Mouse (Mus musculus) ZHBTc4 (cell line): ENCODE measurements around the gene Col13a1.

Source experiments
- DNase-seq: peaks from one replicate; pipeline ENCODE4 v3.0.0-alpha.2; 2011; ENCODE audit warnings: low read depth, low spot score

The Col13a1 gene

GRCm38 (mm10) chr10:61978866-61979340 is at the start of gene Col13a1:
Col13a1 (minus strand) TSS chr10:61979108.
- peak; percentile 81 for DNase-seq

- DNase-seq = no peak
These were observed 48.8 kb upstream of the Col13a1 start for GRCm38 (mm10) chr10:62027699-62028098.

GRCm38 (mm10) chr10:62023821-62024551 is 45.1 kb upstream of the Col13a1 start:
- DNase-seq = no peak

GRCm38 (mm10) chr10:62020068-62020620 is 41.2 kb upstream of the Col13a1 start:
- DNase-seq = peak; percentile 50

DNA sequence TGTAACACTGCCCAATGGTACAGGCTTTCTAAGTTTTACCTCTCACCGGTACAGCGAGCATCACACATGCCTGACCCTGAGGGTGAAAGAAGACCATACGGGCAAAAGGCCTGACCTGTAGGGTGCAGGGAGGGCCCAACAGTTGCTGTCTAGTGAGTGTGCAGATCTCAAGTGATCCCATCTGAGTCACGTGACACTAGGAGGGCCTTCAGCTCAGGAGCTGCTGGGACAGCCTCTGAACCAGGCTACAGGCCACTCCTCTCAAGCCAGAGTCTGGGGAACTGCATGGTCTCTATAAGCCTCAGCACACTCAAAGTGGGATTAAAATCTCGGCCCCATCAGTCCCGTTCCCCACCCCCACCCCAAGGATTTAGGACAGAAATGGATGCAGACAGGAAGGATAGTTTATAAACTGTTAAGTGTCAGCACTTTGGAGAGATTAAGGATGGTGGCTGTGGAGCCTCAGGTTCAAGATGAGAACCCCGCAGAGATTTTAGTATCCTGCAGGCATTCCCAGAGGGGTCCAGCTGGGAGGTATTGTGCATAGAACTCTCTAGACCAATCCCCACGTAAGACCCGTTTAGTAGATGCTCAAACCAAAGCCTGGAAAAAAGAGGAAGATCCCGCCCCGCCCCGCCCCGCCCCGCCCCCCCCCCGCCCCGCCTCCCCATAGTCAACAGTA is 40.6 kb upstream of the Col13a1 start:
- peak; percentile 85 for DNase-seq

DNA sequence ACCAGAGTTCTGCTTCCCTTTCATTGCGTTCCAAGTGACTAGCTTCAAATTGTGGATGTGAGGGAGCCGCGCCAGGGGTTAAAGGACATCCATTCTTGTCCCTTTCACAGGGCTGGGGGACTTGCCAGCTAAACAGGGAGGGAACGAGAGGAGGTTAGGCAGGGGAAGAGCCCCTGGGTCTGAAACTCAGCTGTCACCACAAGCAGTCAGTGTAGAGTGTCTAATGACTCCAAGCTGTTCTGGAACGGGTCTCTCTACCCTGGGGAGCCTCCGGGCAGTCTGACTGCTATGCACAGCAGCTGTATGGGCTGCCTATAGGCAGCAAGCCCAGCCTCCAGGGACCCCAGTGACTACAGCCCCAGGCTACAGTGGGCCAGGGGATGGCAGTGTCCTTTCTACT is 38.0 kb upstream of the Col13a1 start:
- no peak for DNase-seq

GRCm38 (mm10) chr10:62013190-62013589 is 34.3 kb upstream of the Col13a1 start:
- DNase-seq = peak; percentile 55

GRCm38 (mm10) chr10:62012371-62012770 is 33.5 kb upstream of the Col13a1 start:
- peak; percentile 83 for DNase-seq

DNA sequence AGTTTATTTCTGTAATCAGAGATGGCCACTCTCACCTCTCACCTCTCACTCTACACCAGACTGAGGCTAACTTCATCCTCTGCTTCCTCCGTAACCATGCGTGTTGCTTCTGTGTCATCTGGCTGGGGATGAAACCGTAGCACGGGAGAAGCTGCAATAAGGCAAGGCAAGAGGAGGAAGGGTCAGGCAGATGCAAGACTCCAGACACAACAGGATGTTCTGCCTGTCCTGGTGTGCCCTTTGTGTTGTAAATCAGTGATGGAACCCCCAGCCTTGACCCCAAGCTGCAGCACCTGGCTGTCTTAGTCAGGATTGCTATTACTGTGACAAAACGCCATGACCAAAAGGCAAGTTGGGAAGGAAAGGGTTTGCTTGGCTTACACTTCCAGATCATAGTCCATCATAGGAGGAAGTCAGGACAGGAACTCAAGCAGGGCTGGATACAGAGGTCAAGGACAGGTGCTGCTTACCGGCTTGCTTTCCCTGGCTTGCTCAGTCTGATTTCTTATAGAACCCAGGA is 31.1 kb upstream of the Col13a1 start:
- DNase-seq = peak; percentile 43

DNA sequence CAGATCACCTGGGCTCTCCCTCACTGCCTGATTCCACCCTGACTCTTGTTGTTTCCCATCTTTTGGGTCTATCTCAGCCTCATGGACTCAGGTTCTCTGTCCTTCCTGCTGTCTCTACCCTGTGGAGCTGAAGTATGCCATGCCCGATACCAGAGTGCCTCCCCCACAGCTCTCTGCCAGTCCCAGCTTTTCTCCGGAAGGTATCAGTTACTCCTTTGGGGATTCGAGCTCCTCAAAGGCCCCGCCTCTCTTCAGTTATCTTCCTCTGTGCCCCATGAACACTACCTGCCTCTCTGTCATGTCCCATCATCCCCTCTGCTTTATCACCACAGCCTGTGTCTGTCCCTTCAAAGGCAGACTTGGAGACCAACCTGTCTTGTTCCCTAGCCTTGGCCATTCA is 29.1 kb upstream of the Col13a1 start:
- DNase-seq = no peak

DNA sequence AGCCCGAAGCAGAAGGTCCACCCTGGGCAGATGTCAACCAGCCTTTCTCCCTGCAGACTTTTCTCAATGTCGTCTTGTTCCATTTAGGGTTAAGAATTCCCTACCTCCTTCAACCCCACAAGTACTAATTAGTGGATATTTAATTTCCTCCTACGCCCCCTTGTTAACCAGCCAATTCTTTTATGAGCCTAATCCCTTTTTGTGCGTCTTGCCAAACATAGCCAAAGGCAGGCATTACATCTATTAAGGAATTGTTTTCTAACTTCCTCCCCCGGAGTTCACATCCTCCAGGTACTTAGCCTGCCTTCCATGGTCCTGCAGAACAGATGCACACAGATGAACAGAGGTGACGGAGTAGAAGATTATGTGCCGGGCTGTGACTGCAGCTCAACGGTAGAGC is 27.5 kb upstream of the Col13a1 start:
- DNase-seq = no peak

DNA sequence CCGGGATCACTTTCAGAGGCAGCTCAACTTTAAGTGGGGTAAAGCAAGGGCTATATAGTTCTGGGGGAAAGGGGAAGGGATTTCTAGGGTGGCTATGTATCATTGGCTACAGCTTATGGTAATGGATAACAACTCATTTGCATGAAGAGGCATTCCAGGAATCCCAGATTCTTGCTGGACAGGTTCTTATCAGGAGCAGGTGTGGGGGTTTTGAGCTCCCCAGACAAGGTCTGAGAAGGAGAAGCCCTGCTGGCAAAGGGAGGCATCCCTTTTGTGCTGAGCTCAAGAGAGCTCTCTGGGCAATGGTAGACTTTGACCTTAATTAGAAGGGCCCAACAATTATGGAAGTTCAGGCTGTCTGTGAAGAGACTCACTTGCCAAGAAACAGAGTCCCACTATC is 21.3 kb upstream of the Col13a1 start:
- peak; percentile 46 for DNase-seq

- peak; percentile 43 for DNase-seq
These were observed 20.9 kb upstream of the Col13a1 start for GRCm38 (mm10) chr10:61999766-62000165.

DNA sequence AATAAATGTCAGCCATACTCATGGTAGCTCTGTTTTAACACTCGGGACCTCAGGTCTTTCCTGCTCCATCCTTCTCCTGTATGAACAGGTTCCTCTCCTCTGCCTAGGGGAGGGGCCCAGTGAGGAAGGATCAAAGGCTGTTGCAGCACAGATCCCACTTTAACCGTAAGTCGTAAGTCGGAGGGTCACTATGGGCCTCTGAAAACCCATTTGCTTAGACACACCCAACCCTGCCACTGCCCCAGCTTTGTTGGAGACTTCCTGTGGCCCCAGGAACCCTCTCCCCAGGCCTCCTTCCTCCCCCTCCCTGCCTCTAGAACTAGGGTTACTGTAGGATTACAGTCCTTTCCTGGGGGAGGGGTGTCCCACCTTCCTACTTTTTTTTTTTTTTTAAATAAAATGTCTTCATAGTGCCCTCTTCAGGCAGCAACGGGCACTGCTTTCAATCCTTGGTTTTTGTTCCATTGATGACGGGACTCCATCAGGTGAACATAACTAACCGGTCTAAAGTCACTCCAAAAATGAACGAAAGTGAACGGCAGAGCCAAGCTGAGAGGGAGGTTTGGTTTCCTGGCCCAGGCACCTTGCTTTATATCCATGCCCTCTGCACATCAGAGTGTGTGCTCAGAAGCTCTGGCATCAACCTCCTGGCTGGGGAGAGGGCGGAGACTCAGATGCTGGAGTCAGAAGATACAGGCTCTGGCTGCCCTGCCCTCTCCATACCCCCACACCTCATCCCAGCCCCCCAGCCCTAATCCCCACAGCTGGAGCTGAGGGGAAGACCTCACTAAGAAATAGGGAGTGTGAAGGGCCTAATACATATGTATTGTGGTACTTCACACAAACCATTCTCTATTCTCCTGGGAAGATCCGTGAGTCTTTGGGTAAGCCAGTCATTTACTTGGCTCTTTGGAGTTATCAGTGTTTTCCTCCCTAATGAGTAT is 12.8 kb upstream of the Col13a1 start:
- peak; percentile 64 for DNase-seq

GRCm38 (mm10) chr10:61980424-61980823 is 1.5 kb upstream of the Col13a1 start:
- DNase-seq = peak; percentile 93

DNA sequence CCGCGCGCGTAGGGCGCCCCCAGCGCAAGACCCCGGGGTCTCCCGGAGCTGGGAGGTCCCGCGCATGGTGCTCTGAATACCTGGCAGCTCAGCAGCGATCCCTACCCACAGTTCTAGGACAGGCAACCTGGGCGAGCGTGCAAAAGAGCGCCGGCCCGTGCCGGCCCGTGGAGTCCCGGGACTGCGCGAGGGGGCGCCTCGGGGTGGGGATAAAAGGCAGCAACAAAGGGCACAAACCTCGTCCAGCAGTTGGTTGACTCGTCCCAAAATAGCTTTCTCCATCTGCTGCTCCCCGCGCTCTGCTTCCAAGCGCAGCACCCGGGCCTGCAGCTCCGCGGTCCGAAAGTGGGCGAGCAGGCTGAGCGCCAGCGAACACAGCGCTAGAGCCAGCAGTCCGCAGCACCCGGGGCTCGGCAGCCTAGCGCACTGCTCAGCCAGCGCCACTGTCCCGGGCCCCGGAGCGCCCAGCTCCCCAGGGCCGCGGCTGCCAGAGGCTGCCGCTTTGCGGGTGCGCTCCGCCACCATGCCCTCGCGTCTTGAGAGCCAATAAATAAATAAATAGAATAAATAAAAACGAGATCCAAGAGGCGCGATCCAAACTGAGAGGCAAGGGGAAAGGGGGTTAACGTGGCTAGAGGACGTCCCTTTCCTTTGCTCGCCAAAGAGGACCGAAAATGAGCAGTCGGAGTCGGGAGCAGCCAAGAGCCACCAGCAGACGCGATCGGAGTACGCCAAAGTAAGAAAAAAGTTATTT is 619 bp downstream of the Col13a1 start:
- peak; percentile 69 for DNase-seq

DNA sequence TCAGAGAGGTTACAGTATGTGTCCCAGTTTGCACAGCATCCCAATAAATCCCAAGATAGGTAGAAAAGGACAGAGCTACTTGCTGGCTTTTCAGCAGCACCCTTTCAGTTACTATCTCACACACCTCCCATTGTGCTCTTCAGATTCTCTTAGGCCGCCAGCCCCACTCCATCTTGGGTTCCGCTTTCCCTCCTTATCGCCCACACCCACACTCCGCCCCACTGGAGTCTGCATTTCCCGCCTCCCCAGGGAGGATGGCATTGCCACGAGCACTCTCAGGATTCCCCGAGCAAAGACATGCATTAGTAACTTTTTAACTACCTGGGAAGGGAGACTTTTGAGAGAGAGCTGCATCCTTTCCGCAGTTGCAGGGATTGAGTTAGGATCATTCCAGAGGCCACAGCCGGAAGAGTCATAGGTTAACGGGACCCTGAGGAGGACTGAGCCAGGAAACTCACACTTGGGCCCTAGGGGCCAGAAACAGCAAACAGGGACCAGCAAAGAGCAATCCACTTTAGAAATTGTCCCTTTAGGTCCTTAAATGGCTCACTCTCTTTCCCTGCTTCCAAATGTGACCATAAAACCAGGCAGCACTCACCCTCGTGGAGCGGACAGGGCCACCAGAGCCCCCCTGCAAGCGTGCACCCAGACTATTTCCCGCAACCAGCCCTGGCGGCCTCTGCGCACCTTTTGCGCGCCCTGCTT is 1.4 kb downstream of the Col13a1 start:
- DNase-seq = no peak

- peak; percentile 77 for DNase-seq
These were observed 1.9 kb downstream of the Col13a1 start for GRCm38 (mm10) chr10:61976987-61977386.

DNA sequence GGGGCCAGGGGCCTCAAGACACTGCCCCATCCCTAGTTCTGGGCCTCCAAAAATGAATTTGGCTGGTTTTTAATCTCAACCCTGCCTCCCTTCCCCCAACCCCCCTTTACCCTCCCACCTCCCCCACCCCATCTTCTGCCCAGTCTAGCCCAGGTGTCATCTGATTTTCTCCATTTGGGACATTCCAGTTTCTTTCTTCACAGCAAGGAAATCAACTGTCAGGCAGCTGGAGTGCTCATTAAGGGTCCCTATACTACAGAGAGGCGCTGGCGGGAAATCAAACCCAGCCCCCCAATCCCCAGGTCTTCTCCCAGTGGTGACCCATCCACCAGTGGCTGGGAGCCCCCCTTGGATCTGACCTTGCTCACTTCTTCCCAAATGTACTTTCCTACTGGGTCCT is 4.3 kb downstream of the Col13a1 start:
- no peak for DNase-seq

- peak; percentile 23 for DNase-seq
These were observed 6.9 kb downstream of the Col13a1 start for GRCm38 (mm10) chr10:61972041-61972440.
